Mouse (Mus musculus) heart, postnatal 36 days (tissue): ENCODE measurements around the gene Ankrd63. TPM values are rescaled to one million over a fixed set of nuclear protein-coding genes. Genes with fewer than 3 reads are reported as not detected.
A peak's percentile ranks its signal among the peaks of the same experiment; 100 is the strongest.

ENCODE experiments used
- DNase-seq, 2 experiments: peaks; one replicate each; pipeline ENCODE4 v3.0.0; 2021 to 2022
- intact Hi-C: fragments of 180-260 bp; cut with DNase I; formaldehyde crosslinking; loops from one replicate; pipeline ENCODE4 v1.15.1; 2025
- total RNA-seq, 2 experiments: library from RNA; stranded (reverse); gene quantifications; 2 replicates each; pipeline ENCODE4 v1.2.3; 2021

The Ankrd63 gene
- total RNA-seq, 2 experiments from 2014 or later: 1.4 to 2.5 TPM

- DNase-seq: no peak
- intact Hi-C loops: no loop called here
These were observed 24.6 kb upstream of the Ankrd63 start, which contains the start of gene Plcb2 for GRCm38 (mm10) chr2:118728337-118728736. TSS of gene Plcb2 (minus strand) at chr2:118728438.

- intact Hi-C loops: no loop called here
- DNase-seq: no peak
These were observed 24.1 kb upstream of the Ankrd63 start for GRCm38 (mm10) chr2:118727911-118728310.

- intact Hi-C loops: no loop called here
- no peak for DNase-seq
These were observed 23.1 kb upstream of the Ankrd63 start for GRCm38 (mm10) chr2:118726873-118727272.

GRCm38 (mm10) chr2:118725511-118725910, 21.7 kb upstream of the Ankrd63 start:
- intact Hi-C loops: no loop called here
- no peak for DNase-seq

- DNase-seq: no peak
These were observed 20.1 kb upstream of the Ankrd63 start for GRCm38 (mm10) chr2:118723693-118724486.

GRCm38 (mm10) chr2:118716677-118717076, 12.9 kb upstream of the Ankrd63 start:
- peak in 1 of 2 experiments; percentile 51 for DNase-seq
- intact Hi-C loops: no loop called here

More at GRCm38 (mm10) chr2:118723693-118724486, 20.1 kb upstream of the Ankrd63 start:
- intact Hi-C loops: no loop called here

GRCm38 (mm10) chr2:118714230-118714629, 10.5 kb upstream of the Ankrd63 start:
- intact Hi-C loops: no loop called here

GRCm38 (mm10) chr2:118713631-118714030, 9.9 kb upstream of the Ankrd63 start:
- intact Hi-C loops: no loop called here
- no peak for DNase-seq

More at GRCm38 (mm10) chr2:118714230-118714629, 10.5 kb upstream of the Ankrd63 start:
- no peak for DNase-seq

- peak in 1 of 2 experiments; percentile 45 for DNase-seq
- intact Hi-C loops: no loop called here
These were observed 7.3 kb upstream of the Ankrd63 start for GRCm38 (mm10) chr2:118711038-118711494.

- intact Hi-C loops: no loop called here
These were observed 6.0 kb upstream of the Ankrd63 start for GRCm38 (mm10) chr2:118709655-118710221.

GRCm38 (mm10) chr2:118708472-118708871, 4.7 kb upstream of the Ankrd63 start:
- peak in 1 of 2 experiments; percentile 25 for DNase-seq
- intact Hi-C loops: no loop called here

More at GRCm38 (mm10) chr2:118709655-118710221, 6.0 kb upstream of the Ankrd63 start:
- no peak for DNase-seq

GRCm38 (mm10) chr2:118706436-118706835, 2.7 kb upstream of the Ankrd63 start:
- DNase-seq: no peak
- intact Hi-C loops: no loop called here

- DNase-seq: peak; percentile 56 to 63
- intact Hi-C loops: no loop called here
These were observed 641 bp downstream of the Ankrd63 start for GRCm38 (mm10) chr2:118702883-118703761.

- DNase-seq: no peak
- intact Hi-C loops: no loop called here
These were observed 1.5 kb downstream of the Ankrd63 start for GRCm38 (mm10) chr2:118701971-118702882.

GRCm38 (mm10) chr2:118701161-118701560, 2.6 kb downstream of the Ankrd63 start:
- intact Hi-C loops: no loop called here
- no peak for DNase-seq

- intact Hi-C loops: loop anchor here (1.0 kb wide), 2 partner anchors 30 to 183 kb away; no protein-coding TSS in a partner anchor
- DNase-seq: peak; percentile 86 to 91
These were observed 3.3 kb downstream of the Ankrd63 start for GRCm38 (mm10) chr2:118700179-118701062.

GRCm38 (mm10) chr2:118697955-118698354, 5.8 kb downstream of the Ankrd63 start:
- intact Hi-C loops: loop anchor here (2.0 to 10.0 kb wide), 3 partner anchors 41 to 433 kb away; no protein-coding TSS in a partner anchor
- DNase-seq: no peak

GRCm38 (mm10) chr2:118697311-118697877, 6.4 kb downstream of the Ankrd63 start:
- intact Hi-C loops: loop anchor here (2.0 to 10.0 kb wide), 3 partner anchors 40 to 433 kb away; no protein-coding TSS in a partner anchor
- DNase-seq: no peak
